8 mouse cellular contexts compared by ENCODE assay signal in genomic region chr7:38199907-38200605, GRCm38 (mm10). TPM values are rescaled to one million over a fixed set of nuclear protein-coding genes. Genes with fewer than 3 reads are reported as not detected.
DNase-seq lines count a peak whose midpoint lies in the region; ATAC-seq and TF ChIP-seq lines count a peak whose summit lies in the region.

No protein-coding gene starts in this region.

- WGBS in liver, embryonic 13.5 days (ENCODE audit: insufficient replicate concordance) = 51% methylated on average over 8 of the region's 8 CpGs
- WGBS in liver, embryonic 12.5 days (ENCODE audit: insufficient replicate concordance) = 56% methylated on average over 8 of the region's 8 CpGs
- WGBS in embryonic facial prominence, embryonic 14.5 days = 66% methylated on average over 8 of the region's 8 CpGs
- 69% methylated on average over 8 of the region's 8 CpGs for WGBS in intestine, postnatal 0 days
- 70% methylated on average over 8 of the region's 8 CpGs for WGBS in neural tube, embryonic 13.5 days

- H3K27me3 ChIP-seq in liver, embryonic 13.5 days = no peaks in the 10 kb centered on the region
- 0 out of 2 replicates have a peak, but pooled peaks cover 7% of the 10 kb centered on the region for H3K27me3 ChIP-seq in liver, embryonic 12.5 days (replicated peaks)
- H3K27me3 ChIP-seq in embryonic facial prominence, embryonic 14.5 days (replicated peaks; ENCODE audit: control insufficient read depth, insufficient read depth, low read length) = no peaks in the 10 kb centered on the region
- H3K27me3 ChIP-seq in intestine, postnatal 0 days (replicated peaks; ENCODE audit: control insufficient read depth, insufficient read depth, low read length) = no peaks in the 10 kb centered on the region
- no peaks in the 10 kb centered on the region for H3K27me3 ChIP-seq in neural tube, embryonic 13.5 days

- H3K4me2 ChIP-seq in liver, embryonic 13.5 days = peak overlapping the region; percentile 30; the same call in 1 of the 2 replicates
- H3K4me2 ChIP-seq in liver, embryonic 12.5 days = no peak overlapping the region; the same call in 1 of the 2 replicates
- peak overlapping the region; percentile 53 for H3K4me2 ChIP-seq in embryonic facial prominence, embryonic 14.5 days (ENCODE audit: low read depth, low read length)
- peak overlapping the region; percentile 55 for H3K4me2 ChIP-seq in intestine, postnatal 0 days (replicated peaks; ENCODE audit: low read depth)
- H3K4me2 ChIP-seq in neural tube, embryonic 13.5 days = peak overlapping the region; percentile 58

- H3K36me3 ChIP-seq in liver, embryonic 13.5 days = no peaks in the 10 kb centered on the region; the same call in 1 of the 2 replicates
- H3K36me3 ChIP-seq in liver, embryonic 12.5 days = 0 out of 2 replicates have a peak, but pooled peaks cover 2% of the 10 kb centered on the region
- 0 out of 2 replicates have a peak, but pooled peaks cover 3% of the 10 kb centered on the region for H3K36me3 ChIP-seq in embryonic facial prominence, embryonic 14.5 days (ENCODE audit: control insufficient read depth, insufficient read depth, low read length)
- H3K36me3 ChIP-seq in intestine, postnatal 0 days (ENCODE audit: control insufficient read depth, insufficient read depth) = peaks cover 6% of the 10 kb centered on the region
- 0 out of 2 replicates have a peak, but pooled peaks cover 2% of the 10 kb centered on the region for H3K36me3 ChIP-seq in neural tube, embryonic 13.5 days

- H3K9ac ChIP-seq in liver, embryonic 13.5 days = no peak overlapping the region
- H3K9ac ChIP-seq in liver, embryonic 12.5 days = no peak overlapping the region
- 0 out of 2 replicates have a peak overlapping the region, but pooled peaks have one; percentile 32 for H3K9ac ChIP-seq in embryonic facial prominence, embryonic 14.5 days (ENCODE audit: low read depth, low read length)
- H3K9ac ChIP-seq in intestine, postnatal 0 days (ENCODE audit: low read depth, low read length) = no peak overlapping the region
- H3K9ac ChIP-seq in neural tube, embryonic 13.5 days = no peak overlapping the region

- H3K4me3 ChIP-seq in liver, embryonic 13.5 days (replicated peaks) = no peak overlapping the region
- H3K4me3 ChIP-seq in liver, embryonic 12.5 days = no peak overlapping the region
- no peak overlapping the region for H3K4me3 ChIP-seq in embryonic facial prominence, embryonic 14.5 days (ENCODE audit: low read depth, low read length)
- H3K4me3 ChIP-seq in intestine, postnatal 0 days (ENCODE audit: low read depth, low read length) = no peak overlapping the region
- peak overlapping the region; percentile 32; the same call in 1 of the 2 replicates for H3K4me3 ChIP-seq in neural tube, embryonic 13.5 days

- peaks cover 5% of the 10 kb centered on the region; the same call in 1 of the 2 replicates for H3K4me1 ChIP-seq in liver, embryonic 13.5 days (replicated peaks)
- H3K4me1 ChIP-seq in liver, embryonic 12.5 days = peaks cover 4% of the 10 kb centered on the region; the same call in 1 of the 2 replicates
- H3K4me1 ChIP-seq in embryonic facial prominence, embryonic 14.5 days (ENCODE audit: control insufficient read depth, insufficient read depth, low read length) = no peaks in the 10 kb centered on the region
- no peaks in the 10 kb centered on the region; the same call in 1 of the 2 replicates for H3K4me1 ChIP-seq in intestine, postnatal 0 days (replicated peaks; ENCODE audit: control insufficient read depth, insufficient read depth, low read length)
- H3K4me1 ChIP-seq in neural tube, embryonic 13.5 days (replicated peaks) = peaks cover 9% of the 10 kb centered on the region; the same call in 1 of the 2 replicates

- DNase-seq in liver, embryonic 13.5 days = no peak
- DNase-seq in embryonic facial prominence, embryonic 14.5 days (ENCODE audit: low spot score) = no peak
- no peak for DNase-seq in gastrocnemius, adult 8-10 months (ENCODE audit: low spot score in 2 of 2)
- DNase-seq in urinary bladder, postnatal 4 days (ENCODE audit: low spot score in 2 of 2) = no peak
- no peak for DNase-seq in right cerebral cortex, postnatal 25 days

- no peak for ATAC-seq in liver, embryonic 13.5 days (ENCODE audit: low read depth)
- no peak for ATAC-seq in liver, embryonic 12.5 days
- ATAC-seq in embryonic facial prominence, embryonic 14.5 days (ENCODE audit: low read depth) = no peak
- no peak for ATAC-seq in intestine, postnatal 0 days
- ATAC-seq in neural tube, embryonic 13.5 days (ENCODE audit: low read depth) = no peak

- TF ChIP-seq CTCF in intestine, postnatal 0 days (IDR thresholded peaks at IDR 0.05; ENCODE audit: low read depth) = no peak

- no peak overlapping the region for H3K27ac ChIP-seq in liver, embryonic 13.5 days
- no peak overlapping the region for H3K27ac ChIP-seq in liver, embryonic 12.5 days
- no peak overlapping the region for H3K27ac ChIP-seq in embryonic facial prominence, embryonic 14.5 days (replicated peaks; ENCODE audit: low read depth, low read length)
- H3K27ac ChIP-seq in intestine, postnatal 0 days (ENCODE audit: low read depth, low read length) = no peak overlapping the region
- no peak overlapping the region for H3K27ac ChIP-seq in neural tube, embryonic 13.5 days (replicated peaks)

- 0 out of 2 replicates have a peak, but pooled peaks cover 5% of the 10 kb centered on the region for H3K9me3 ChIP-seq in liver, embryonic 13.5 days (replicated peaks)
- 0 out of 2 replicates have a peak, but pooled peaks cover 6% of the 10 kb centered on the region for H3K9me3 ChIP-seq in liver, embryonic 12.5 days (replicated peaks)
- peaks cover 6% of the 10 kb centered on the region; the same call in 1 of the 2 replicates for H3K9me3 ChIP-seq in embryonic facial prominence, embryonic 14.5 days (ENCODE audit: control insufficient read depth, low read length)
- no peaks in the 10 kb centered on the region for H3K9me3 ChIP-seq in intestine, postnatal 0 days (ENCODE audit: control insufficient read depth)
- H3K9me3 ChIP-seq in neural tube, embryonic 13.5 days = no peaks in the 10 kb centered on the region

RNA-seq across cellular contexts. Expression of gene 1600014C10Rik, which starts 17.0 kb away (rescaled TPM):
- polyA plus RNA-seq in liver, embryonic 13.5 days (2015; fragmentation: Nextera tagmentation; extraction: Ambion mirVana) = 8.7 and 9.0 TPM in 2 replicates
- polyA plus RNA-seq in liver, embryonic 12.5 days (2016; fragmentation: Nextera tagmentation; extraction: Ambion mirVana) = 7.0 and 7.5 TPM in 2 replicates
- polyA plus RNA-seq in embryonic facial prominence, embryonic 14.5 days (2014; fragmentation: Nextera tagmentation; extraction: Ambion mirVana) = 15.6 and 17.5 TPM in 2 replicates
- 16.9 and 18.2 TPM in 2 replicates for polyA plus RNA-seq in intestine, postnatal 0 days (2015; fragmentation: Nextera tagmentation; extraction: Ambion mirVana)
- polyA plus RNA-seq in neural tube, embryonic 13.5 days (2015; fragmentation: Nextera tagmentation; extraction: Ambion mirVana) = 27.5 and 29.1 TPM in 2 replicates
- 10 to 100 TPM; 25.9 to 32.4 (median 27.0) TPM for total RNA-seq in gastrocnemius, adult 8-10 months (2022)

RNA-seq across cellular contexts. Expression of gene Plekhf1, which starts 27.8 kb away (rescaled TPM):
- polyA plus RNA-seq in liver, embryonic 13.5 days (2015; fragmentation: Nextera tagmentation; extraction: Ambion mirVana) = 0.44 and 0.46 TPM in 2 replicates
- 0.45 and 0.55 TPM in 2 replicates for polyA plus RNA-seq in liver, embryonic 12.5 days (2016; fragmentation: Nextera tagmentation; extraction: Ambion mirVana)
- 4.5 and 5.1 TPM in 2 replicates for polyA plus RNA-seq in embryonic facial prominence, embryonic 14.5 days (2014; fragmentation: Nextera tagmentation; extraction: Ambion mirVana)
- 5.2 and 5.9 TPM in 2 replicates for polyA plus RNA-seq in intestine, postnatal 0 days (2015; fragmentation: Nextera tagmentation; extraction: Ambion mirVana)
- polyA plus RNA-seq in neural tube, embryonic 13.5 days (2015; fragmentation: Nextera tagmentation; extraction: Ambion mirVana) = 0.71 and 0.91 TPM in 2 replicates
- 1 to 10 TPM; 4.7 to 7.9 (median 6.4) TPM for total RNA-seq in gastrocnemius, adult 8-10 months (2022)
